Mouse (Mus musculus) embryonic facial prominence, embryonic 15.5 days (tissue): ENCODE measurements around the gene 4930562C15Rik. TPM values are rescaled to one million over a fixed set of nuclear protein-coding genes. Genes with fewer than 3 reads are reported as not detected.

Source experiments
- ATAC-seq: fragments of 200-750 bp; cut with Nextera tagmentation; 2 replicates; pipeline ENCODE4 v1.8.0; 2017; ENCODE audit warnings: low read depth, moderate TSS enrichment; ENCODE audit not compliant: insufficient number of reproducible peaks, low FRiP score, low TSS enrichment
- H3K27ac ChIP-seq: fragments of 300-500 bp; sonication (generic); replicated peaks from 2 replicates; pipeline ENCODE4 v1.5.1; 2015; ENCODE audit warnings: mild to moderate bottlenecking, inconsistent platforms
- H3K27me3 ChIP-seq: fragments of 300-500 bp; sonication (generic); 2 replicates; pipeline ENCODE4 v1.6.1; 2015; ENCODE audit warnings: inconsistent platforms
- H3K36me3 ChIP-seq: fragments of 300-500 bp; sonication (generic); 2 replicates; pipeline ENCODE4 v1.6.1; 2015; ENCODE audit warnings: mild to moderate bottlenecking, inconsistent platforms
- H3K4me1 ChIP-seq: fragments of 300-500 bp; sonication (generic); 2 replicates; pipeline ENCODE4 v1.6.1; 2015; ENCODE audit warnings: inconsistent platforms
- H3K4me2 ChIP-seq: fragments of 300-500 bp; sonication (generic); replicated peaks from 2 replicates; pipeline ENCODE4 v1.6.1; 2015; ENCODE audit warnings: mild to moderate bottlenecking, inconsistent platforms
- H3K4me3 ChIP-seq: fragments of 300-500 bp; sonication (generic); replicated peaks from 2 replicates; pipeline ENCODE4 v1.5.1; 2015; ENCODE audit warnings: mild to moderate bottlenecking, inconsistent platforms
- H3K9ac ChIP-seq: fragments of 300-500 bp; sonication (generic); 2 replicates; pipeline ENCODE4 v1.6.1; 2015; ENCODE audit warnings: inconsistent platforms
- H3K9me3 ChIP-seq: fragments of 300-500 bp; sonication (generic); replicated peaks from 2 replicates; pipeline ENCODE4 v1.6.1; 2016; ENCODE audit warnings: inconsistent platforms
- WGBS: fragments of 180-500 bp; shearing (Covaris S2); methylation state at CpG from one replicate; pipeline ENCODE4 v1.1.7; 2015; 5-methylcytosine and 5-hydroxymethylcytosine counted together
- polyA plus RNA-seq: library from polyadenylated mRNA; unstranded; fragments of >200 nt; fragmentation: Nextera tagmentation; extraction: Ambion mirVana; gene quantifications from 2 replicates; pipeline ENCODE4 v1.2.1, GENCODE M21; 2015

4930562C15Rik gene
- polyA plus RNA-seq, 1 experiment from 2014 or later, result 0.63 TPM

GRCm38 (mm10) chr16:4831650-4832419 is 3.4 kb upstream of the 4930562C15Rik start:
- Histone ChIP-seq H3K9ac (no peak overlapping the region), H3K4me3 (no peak overlapping the region), H3K4me1 (no peaks in the 10 kb centered on the region), H3K36me3 (no peaks in the 10 kb centered on the region), H3K27ac (no peak overlapping the region), H3K9me3 (no peaks in the 10 kb centered on the region), H3K27me3 (no peaks in the 10 kb centered on the region), H3K4me2 (no peak overlapping the region)
- WGBS, result 69% methylated on average over 15 of the region's 15 CpGs
- ATAC-seq, result no peak

- 69% methylated on average over 2 of the region's 2 CpGs for WGBS
- ATAC-seq, result no peak
- H3K4me1 ChIP-seq, result no peaks in the 10 kb centered on the region
- no peak overlapping the region for H3K4me3 ChIP-seq
- H3K4me2 ChIP-seq, result no peak overlapping the region
- no peaks in the 10 kb centered on the region for H3K27me3 ChIP-seq
- H3K36me3 ChIP-seq, result no peaks in the 10 kb centered on the region
- no peak overlapping the region for H3K9ac ChIP-seq
- no peaks in the 10 kb centered on the region for H3K9me3 ChIP-seq
- no peak overlapping the region for H3K27ac ChIP-seq
Measured at GRCm38 (mm10) chr16:4833858-4834257, 1.4 kb upstream of the 4930562C15Rik start.

- no peaks in the 10 kb centered on the region for H3K4me1 ChIP-seq
- no peak overlapping the region for H3K4me3 ChIP-seq
- no peaks in the 10 kb centered on the region for H3K36me3 ChIP-seq
- no peaks in the 10 kb centered on the region for H3K27me3 ChIP-seq
- no peak overlapping the region for H3K9ac ChIP-seq
- no peak overlapping the region for H3K27ac ChIP-seq
- H3K9me3 ChIP-seq, result no peaks in the 10 kb centered on the region
- no peak overlapping the region for H3K4me2 ChIP-seq
- WGBS, result 67% methylated on average over 3 of the region's 3 CpGs
- ATAC-seq, result no peak
Measured at GRCm38 (mm10) chr16:4837631-4838030, 2.4 kb downstream of the 4930562C15Rik start.

- Histone ChIP-seq H3K4me1 (no peaks in the 10 kb centered on the region), H3K9me3 (no peaks in the 10 kb centered on the region), H3K4me2 (no peak overlapping the region), H3K9ac (no peak overlapping the region), H3K27ac (no peak overlapping the region), H3K27me3 (no peaks in the 10 kb centered on the region), H3K4me3 (no peak overlapping the region), H3K36me3 (no peaks in the 10 kb centered on the region)
- 59% methylated on average over 3 of the region's 3 CpGs for WGBS
- no peak for ATAC-seq
Measured at GRCm38 (mm10) chr16:4839552-4839951, 4.3 kb downstream of the 4930562C15Rik start.

- no peak for ATAC-seq
Measured at GRCm38 (mm10) chr16:4840231-4840630, 5.0 kb downstream of the 4930562C15Rik start.

GRCm38 (mm10) chr16:4847041-4847440 is 11.8 kb downstream of the 4930562C15Rik start:
- H3K36me3 ChIP-seq, result no peaks in the 10 kb centered on the region
- peaks cover 8% of the 10 kb centered on the region; the same call in 1 of the 2 replicates for H3K4me1 ChIP-seq
- H3K4me2 ChIP-seq, result no peak overlapping the region
- no peak for ATAC-seq
- no peak overlapping the region for H3K4me3 ChIP-seq
- no peaks in the 10 kb centered on the region for H3K27me3 ChIP-seq
- 81% methylated on average over 3 of the region's 3 CpGs for WGBS
- H3K27ac ChIP-seq, result no peak overlapping the region
- no peak overlapping the region for H3K9ac ChIP-seq
- H3K9me3 ChIP-seq, result no peaks in the 10 kb centered on the region

More at GRCm38 (mm10) chr16:4840231-4840630, 5.0 kb downstream of the 4930562C15Rik start:
- H3K4me2 ChIP-seq, result no peak overlapping the region
- H3K4me1 ChIP-seq, result no peaks in the 10 kb centered on the region
- no peaks in the 10 kb centered on the region for H3K9me3 ChIP-seq
- WGBS, result 81% methylated on average over 8 of the region's 8 CpGs
- H3K27me3 ChIP-seq, result no peaks in the 10 kb centered on the region
- H3K4me3 ChIP-seq, result no peak overlapping the region
- no peak overlapping the region for H3K9ac ChIP-seq
- no peaks in the 10 kb centered on the region for H3K36me3 ChIP-seq
- H3K27ac ChIP-seq, result no peak overlapping the region

- Histone ChIP-seq H3K27ac (no peak overlapping the region), H3K27me3 (no peaks in the 10 kb centered on the region), H3K4me1 (peaks cover 8% of the 10 kb centered on the region; the same call in 1 of the 2 replicates), H3K9ac (no peak overlapping the region), H3K36me3 (no peaks in the 10 kb centered on the region), H3K9me3 (no peaks in the 10 kb centered on the region), H3K4me2 (no peak overlapping the region), H3K4me3 (no peak overlapping the region)
- 80% methylated on average over 2 of the region's 2 CpGs for WGBS
- no peak for ATAC-seq
Measured at GRCm38 (mm10) chr16:4848090-4848489, 12.9 kb downstream of the 4930562C15Rik start.

GRCm38 (mm10) chr16:4850361-4850760 is 15.1 kb downstream of the 4930562C15Rik start:
- H3K9ac ChIP-seq, result no peak overlapping the region
- no peak for ATAC-seq
- H3K4me3 ChIP-seq, result no peak overlapping the region
- no peaks in the 10 kb centered on the region for H3K36me3 ChIP-seq
- no peak overlapping the region for H3K27ac ChIP-seq
- no peak overlapping the region for H3K4me2 ChIP-seq
- H3K27me3 ChIP-seq, result no peaks in the 10 kb centered on the region
- H3K9me3 ChIP-seq, result no peaks in the 10 kb centered on the region
- 72% methylated on average over 7 of the region's 7 CpGs for WGBS
- H3K4me1 ChIP-seq, result peaks cover 8% of the 10 kb centered on the region; the same call in 1 of the 2 replicates

GRCm38 (mm10) chr16:4850938-4851628 is 15.9 kb downstream of the 4930562C15Rik start:
- no peaks in the 10 kb centered on the region for H3K9me3 ChIP-seq
- WGBS, result 36% methylated on average over 5 of the region's 5 CpGs
- H3K27me3 ChIP-seq, result no peaks in the 10 kb centered on the region
- peaks cover 8% of the 10 kb centered on the region; the same call in 1 of the 2 replicates for H3K4me1 ChIP-seq
- no peak overlapping the region for H3K4me2 ChIP-seq
- no peaks in the 10 kb centered on the region for H3K36me3 ChIP-seq
- H3K27ac ChIP-seq, result peak overlapping the region; percentile 58; the same call in 1 of the 2 replicates
- no peak overlapping the region for H3K4me3 ChIP-seq
- no peak for ATAC-seq
- no peak overlapping the region for H3K9ac ChIP-seq

GRCm38 (mm10) chr16:4855046-4855650 is 19.9 kb downstream of the 4930562C15Rik start:
- Histone ChIP-seq H3K27ac (no peak overlapping the region), H3K36me3 (no peaks in the 10 kb centered on the region), H3K27me3 (no peaks in the 10 kb centered on the region), H3K4me2 (no peak overlapping the region), H3K9ac (no peak overlapping the region), H3K4me3 (no peak overlapping the region), H3K9me3 (no peaks in the 10 kb centered on the region), H3K4me1 (peaks cover 8% of the 10 kb centered on the region; the same call in 1 of the 2 replicates)
- no peak for ATAC-seq
- WGBS, result 55% methylated on average over 5 of the region's 5 CpGs

GRCm38 (mm10) chr16:4861392-4861791 is 26.2 kb downstream of the 4930562C15Rik start:
- WGBS, result 33% methylated on average over 10 of the region's 10 CpGs
- no peak for ATAC-seq
- Histone ChIP-seq H3K4me1 (peaks cover 9% of the 10 kb centered on the region; the same call in 1 of the 2 replicates), H3K36me3 (no peaks in the 10 kb centered on the region), H3K4me3 (no peak overlapping the region), H3K9ac (no peak overlapping the region), H3K4me2 (no peak overlapping the region), H3K9me3 (no peaks in the 10 kb centered on the region), H3K27me3 (no peaks in the 10 kb centered on the region), H3K27ac (no peak overlapping the region)
